Mouse (Mus musculus) MEL (cell line): ENCODE data around the gene Zgrf1. TPM values are rescaled to one million over a fixed set of nuclear protein-coding genes. Genes with fewer than 3 reads are reported as not detected.
A peak's percentile ranks its signal among the peaks of the same experiment; 100 is the strongest.

Experiments
- DNase-seq: peaks from one replicate; pipeline ENCODE4 v3.0.0; 2011; ENCODE audit warnings: low read depth, low spot score
- H3K27ac ChIP-seq: 2 replicates; pipeline ENCODE4 v1.5.1; 2012; ENCODE audit warnings: low read depth, mild to moderate bottlenecking, control low read depth, low read length, moderate library complexity; ENCODE audit not compliant: control insufficient read depth
- H3K27me3 ChIP-seq, 2 experiments: fragments of 150-350 bp in 1 of 2; sonication (generic) in 1 of 2; 2 replicates each; pipeline ENCODE4 v1.6.1; 2012; ENCODE audit warnings: low read length in 2 of 2, mild to moderate bottlenecking in 2 of 2, improper control_type of control experiment in 1 of 2, moderate library complexity in 1 of 2; ENCODE audit not compliant: insufficient read depth in 2 of 2, control insufficient read depth in 1 of 2
- H3K36me3 ChIP-seq, 2 experiments: 2 replicates each; pipeline ENCODE4 v1.6.1; 2012 to 2014; ENCODE audit warnings: low read length in 2 of 2, improper control_type of control experiment in 1 of 2, inconsistent platforms in 1 of 2, mild to moderate bottlenecking in 1 of 2; ENCODE audit not compliant: insufficient read depth in 2 of 2, control insufficient read depth in 1 of 2
- H3K4me1 ChIP-seq, 2 experiments: fragments of 150-350 bp in 1 of 2; sonication (generic) in 1 of 2; 2 replicates each; pipeline ENCODE4 v1.6.1; 2012; ENCODE audit warnings: low read length in 2 of 2, improper control_type of control experiment in 1 of 2, mild to moderate bottlenecking in 1 of 2; ENCODE audit not compliant: insufficient read depth in 2 of 2, control insufficient read depth in 1 of 2
- H3K4me3 ChIP-seq, 2 experiments: fragments of 150-350 bp in 1 of 2; sonication (generic) in 1 of 2; 2 replicates each; pipeline ENCODE4 v1.5.1; 2012; ENCODE audit warnings: low read depth in 2 of 2, low read length in 2 of 2, mild to moderate bottlenecking in 2 of 2, moderate library complexity in 2 of 2, control low read depth in 1 of 2, improper control_type of control experiment in 1 of 2; ENCODE audit not compliant: control insufficient read depth in 1 of 2, insufficient read depth in 1 of 2
- H3K79me2 ChIP-seq: 2 replicates; pipeline ENCODE4 v1.6.1; 2012; ENCODE audit warnings: mild to moderate bottlenecking, low read length, moderate library complexity; ENCODE audit not compliant: control insufficient read depth, poor library complexity, insufficient read depth
- H3K9ac ChIP-seq: 2 replicates; pipeline ENCODE4 v1.6.1; 2012; ENCODE audit warnings: low read depth, mild to moderate bottlenecking, control low read depth, low read length, moderate library complexity; ENCODE audit not compliant: control insufficient read depth, poor library complexity, severe bottlenecking
- H3K9me3 ChIP-seq: fragments of 150-350 bp; sonication (generic); replicated peaks from 2 replicates; pipeline ENCODE4 v1.6.1; 2012; ENCODE audit warnings: mild to moderate bottlenecking, low read length, improper control_type of control experiment, moderate library complexity; ENCODE audit not compliant: insufficient read depth
- CTCF ChIP-seq, 3 experiments: IDR thresholded peaks in 2 of 3; conservative IDR thresholded peaks in 1 of 3; 2 replicates each; pipeline ENCODE4 v1.5.1; 2011 to 2012; ENCODE audit warnings: low read length in 3 of 3, low read depth in 2 of 3, mild to moderate bottlenecking in 2 of 3, improper control_type of control experiment in 1 of 3, inconsistent platforms in 1 of 3, mixed read lengths in 1 of 3, moderate library complexity in 1 of 3; ENCODE audit not compliant: control insufficient read depth in 1 of 3, insufficient read depth in 1 of 3, poor library complexity in 1 of 3, severe bottlenecking in 1 of 3
- E2F4 ChIP-seq: IDR thresholded peaks from 2 replicates; pipeline ENCODE4 v1.6.1; 2011; ENCODE audit warnings: low read depth, low read length, improper control_type of control experiment, borderline replicate concordance
- ELF1 ChIP-seq: IDR thresholded peaks from 2 replicates; pipeline ENCODE4 v1.6.1; 2014; ENCODE audit warnings: low read depth, mild to moderate bottlenecking, inconsistent platforms, low read length, improper control_type of control experiment, moderate library complexity
- EP300 ChIP-seq, 2 experiments: IDR thresholded peaks; 2 replicates each; pipeline ENCODE4 v1.6.1; 2011; ENCODE audit warnings: improper control_type of control experiment in 2 of 2, low read length in 2 of 2, low read depth in 1 of 2, mild to moderate bottlenecking in 1 of 2
- GATA1 ChIP-seq: IDR thresholded peaks from 2 replicates; pipeline ENCODE4 v1.6.1; 2011; ENCODE audit warnings: low read depth, low read length, improper control_type of control experiment
- HCFC1 ChIP-seq: IDR thresholded peaks from 2 replicates; pipeline ENCODE4 v1.6.1; 2012; ENCODE audit warnings: low read depth, mild to moderate bottlenecking, inconsistent platforms, low read length, improper control_type of control experiment, moderate library complexity
- MAX ChIP-seq: IDR thresholded peaks from 2 replicates; pipeline ENCODE4 v1.6.1; 2011; ENCODE audit warnings: low read length, improper control_type of control experiment
- MYB ChIP-seq: IDR thresholded peaks from 2 replicates; pipeline ENCODE4 v1.6.1; 2011; ENCODE audit warnings: mild to moderate bottlenecking, low read depth, low read length, improper control_type of control experiment
- MYC ChIP-seq: IDR thresholded peaks from 2 replicates; pipeline ENCODE4 v1.6.1; 2011; ENCODE audit warnings: low read depth, mild to moderate bottlenecking, low read length, improper control_type of control experiment, moderate library complexity
- POLR2AphosphoS2 ChIP-seq: IDR thresholded peaks from 2 replicates; pipeline ENCODE4 v1.6.1; 2011; ENCODE audit warnings: low read length, improper control_type of control experiment
- RAD21 ChIP-seq: IDR thresholded peaks from 2 replicates; pipeline ENCODE4 v1.6.1; 2011; ENCODE audit warnings: mild to moderate bottlenecking, low read depth, low read length, improper control_type of control experiment
- SMC3 ChIP-seq: IDR thresholded peaks from 2 replicates; pipeline ENCODE4 v1.6.1; 2011; ENCODE audit warnings: low read depth, low read length, improper control_type of control experiment
- TCF12 ChIP-seq: IDR thresholded peaks from 2 replicates; pipeline ENCODE4 v1.6.1; 2014; ENCODE audit warnings: low read depth, mild to moderate bottlenecking, inconsistent platforms, low read length, improper control_type of control experiment, moderate library complexity
- USF1 ChIP-seq: IDR thresholded peaks from 2 replicates; pipeline ENCODE4 v1.6.1; 2014; ENCODE audit warnings: low read depth, mild to moderate bottlenecking, inconsistent platforms, low read length, improper control_type of control experiment, moderate library complexity
- ZC3H11A ChIP-seq: IDR thresholded peaks from 2 replicates; pipeline ENCODE4 v1.6.1; 2012; ENCODE audit warnings: low read depth, mild to moderate bottlenecking, inconsistent platforms, low read length, improper control_type of control experiment
- polyA plus RNA-seq, 2 experiments: library from polyadenylated mRNA; stranded (reverse) in 1 of 2; unstranded in 1 of 2; fragments of >175 nt in 1 of 2; fragments of >200 nt in 1 of 2; gene quantifications; 2 replicates each; pipeline versions ENCODE4 v1.2.1 to v1.2.4; 2012; ENCODE audit warnings: low replicate concordance in 2 of 2, low read depth in 1 of 2; ENCODE audit not compliant: insufficient read length in 2 of 2, insufficient read depth in 1 of 2, missing spikeins in 1 of 2
- total RNA-seq: library from RNA; depleted of rRNA; stranded (reverse); fragments of 300-350 nt; gene quantifications from 2 replicates; pipeline ENCODE4 v1.2.3, GENCODE M21; 2012

The Zgrf1 gene
- total and polyA plus RNA-seq, 3 experiments: 6.7 to 8.2 TPM; not detected in 1

DNA sequence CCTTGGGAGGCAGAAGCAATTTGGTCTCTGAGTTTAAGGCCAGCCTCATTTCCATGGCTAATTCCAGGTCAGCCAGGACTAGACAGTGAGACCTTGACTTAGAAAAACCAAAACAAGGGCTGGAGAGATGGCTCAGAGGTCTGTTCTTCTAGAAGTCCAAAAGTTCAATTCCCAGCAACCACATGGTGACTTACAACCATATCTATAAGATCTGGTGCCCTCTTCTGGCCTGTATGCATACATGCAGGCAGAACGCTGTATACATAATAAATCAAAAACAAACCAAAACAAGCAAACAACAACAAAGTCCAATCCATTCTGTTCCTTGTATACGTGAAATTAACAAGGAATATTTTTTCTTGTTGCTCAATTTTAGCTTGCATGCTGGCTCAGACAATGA, 54.8 kb downstream of the Zgrf1 start:
- Histone ChIP-seq H3K27ac (no peak overlapping the region), H3K9me3 (no peaks in the 10 kb centered on the region), H3K4me1 (no peaks in the 10 kb centered on the region), H3K36me3 (peaks cover 0 to 31% of the 10 kb centered on the region in 2 experiments; a peak in 2 of 4 replicates), H3K27me3 (no peaks in the 10 kb centered on the region), H3K4me3 (no peak overlapping the region), H3K79me2 (no peaks in the 10 kb centered on the region), H3K9ac (no peak overlapping the region)
- TF ChIP-seq MYC: no peak
- TF ChIP-seq CTCF (IDR thresholded peaks at IDR 0.05 in 2 of 3, conservative IDR thresholded peaks at IDR 0.05 in 1 of 3; ENCODE audit: control insufficient read depth in 1 of 3, insufficient read depth in 1 of 3, low read depth in 2 of 3, low read length in 3 of 3, poor library complexity in 1 of 3, severe bottlenecking in 1 of 3): peak; percentile 9 to 51 (median 29); a peak in 3 of 6 replicates
- peak; percentile 10; the same call in 1 of the 2 replicates for TF ChIP-seq RAD21
- peak; percentile 40; the same call in 1 of the 2 replicates for TF ChIP-seq SMC3
- peak; percentile 36 for DNase-seq

DNA sequence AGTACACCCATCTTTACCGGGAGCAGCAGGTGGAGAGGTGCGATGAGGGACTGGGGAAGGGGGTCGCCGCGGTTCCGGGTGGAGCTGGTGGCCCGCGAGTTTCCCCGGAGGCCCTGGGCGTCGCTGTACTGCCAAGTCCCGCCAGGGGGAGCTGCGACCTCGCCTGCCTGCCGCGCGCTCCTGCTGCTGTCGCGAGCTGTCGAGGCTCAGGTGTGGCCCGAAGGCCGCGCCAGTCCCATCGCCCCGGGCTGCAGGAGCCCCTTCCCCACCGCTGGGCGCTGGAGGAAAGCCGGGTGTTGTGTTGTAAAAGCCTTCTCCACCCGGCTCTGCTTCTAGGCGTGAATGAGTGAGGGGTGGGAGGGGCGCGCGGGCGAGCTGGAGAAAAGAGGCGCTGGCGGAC, 72.0 kb downstream of the Zgrf1 start:
- peak; percentile 19; the same call in 1 of the 2 replicates for TF ChIP-seq TCF12
- TF ChIP-seq ELF1: peak; percentile 48; the same call in 1 of the 2 replicates
- TF ChIP-seq EP300 (IDR thresholded peaks at IDR 0.05; ENCODE audit: low read depth in 1 of 2, low read length in 2 of 2): 0 out of 4 replicates have a peak, but pooled peaks of 1 of the 2 experiments have one; percentile 5
- peak; percentile 81 for TF ChIP-seq RAD21
- TF ChIP-seq POLR2AphosphoS2: no peak
- peak; percentile 23; the same call in 1 of the 2 replicates for TF ChIP-seq HCFC1
- TF ChIP-seq MAX: peak; percentile 72
- no peak for TF ChIP-seq E2F4
- TF ChIP-seq MYB: no peak
- TF ChIP-seq ZC3H11A: peak; percentile 79
- peak in 2 of 3 experiments; percentile 88 to 95; a peak in 5 of 6 replicates for TF ChIP-seq CTCF (IDR thresholded peaks at IDR 0.05 in 2 of 3, conservative IDR thresholded peaks at IDR 0.05 in 1 of 3; ENCODE audit: control insufficient read depth in 1 of 3, insufficient read depth in 1 of 3, low read depth in 2 of 3, low read length in 3 of 3, poor library complexity in 1 of 3, severe bottlenecking in 1 of 3)
- peak; percentile 88 for TF ChIP-seq SMC3
- TF ChIP-seq GATA1: no peak
- TF ChIP-seq USF1: 0 out of 2 replicates have a peak, but pooled peaks have one; percentile 5
- peak; percentile 83 for DNase-seq

More for the DNA sequence above, 72.0 kb downstream of the Zgrf1 start:
- H3K79me2 ChIP-seq: no peaks in the 10 kb centered on the region; the same call in 1 of the 2 replicates
- no peaks in the 10 kb centered on the region for H3K4me1 ChIP-seq
- peak overlapping the region; percentile 68 for H3K9ac ChIP-seq
- no peaks in the 10 kb centered on the region; a peak in 2 of 4 replicates for H3K27me3 ChIP-seq
- H3K36me3 ChIP-seq: peaks cover 0 to 3% of the 10 kb centered on the region in 2 experiments; a peak in 1 of 4 replicates
- H3K4me3 ChIP-seq: peak overlapping the region; percentile 53 to 86
- H3K27ac ChIP-seq: no peak overlapping the region
- H3K9me3 ChIP-seq: no peaks in the 10 kb centered on the region
